Mouse (Mus musculus) MEL (cell line): ENCODE measurements around the gene Psd.

Source experiments
- BHLHE40 ChIP-seq: IDR thresholded peaks from 2 replicates; pipeline ENCODE4 v1.6.1; 2012; ENCODE audit warnings: low read depth, mild to moderate bottlenecking, inconsistent platforms, low read length, improper control_type of control experiment, borderline replicate concordance
- CTCF ChIP-seq, 3 experiments: IDR thresholded peaks in 2 of 3; conservative IDR thresholded peaks in 1 of 3; 2 replicates each; pipeline ENCODE4 v1.5.1; 2011 to 2012; ENCODE audit warnings: low read length in 3 of 3, low read depth in 2 of 3, mild to moderate bottlenecking in 2 of 3, improper control_type of control experiment in 1 of 3, inconsistent platforms in 1 of 3, mixed read lengths in 1 of 3, moderate library complexity in 1 of 3; ENCODE audit not compliant: control insufficient read depth in 1 of 3, insufficient read depth in 1 of 3, poor library complexity in 1 of 3, severe bottlenecking in 1 of 3
- E2F4 ChIP-seq: IDR thresholded peaks from 2 replicates; pipeline ENCODE4 v1.6.1; 2011; ENCODE audit warnings: low read depth, low read length, improper control_type of control experiment, borderline replicate concordance
- EP300 ChIP-seq, 2 experiments: IDR thresholded peaks; 2 replicates each; pipeline ENCODE4 v1.6.1; 2011; ENCODE audit warnings: improper control_type of control experiment in 2 of 2, low read length in 2 of 2, low read depth in 1 of 2, mild to moderate bottlenecking in 1 of 2
- ETS1 ChIP-seq: IDR thresholded peaks from 2 replicates; pipeline ENCODE4 v1.6.1; 2012; ENCODE audit warnings: low read depth, mild to moderate bottlenecking, inconsistent platforms, low read length, improper control_type of control experiment, moderate library complexity
- GATA1 ChIP-seq: IDR thresholded peaks from 2 replicates; pipeline ENCODE4 v1.6.1; 2011; ENCODE audit warnings: low read depth, low read length, improper control_type of control experiment
- KAT2A ChIP-seq: conservative IDR thresholded peaks from 2 replicates; pipeline ENCODE4 v1.6.1; 2012; ENCODE audit warnings: low read depth, low read length, improper control_type of control experiment, inconsistent platforms
- MAX ChIP-seq: IDR thresholded peaks from 2 replicates; pipeline ENCODE4 v1.6.1; 2011; ENCODE audit warnings: low read length, improper control_type of control experiment
- MXI1 ChIP-seq: IDR thresholded peaks from 2 replicates; pipeline ENCODE4 v1.6.1; 2011; ENCODE audit warnings: mild to moderate bottlenecking, low read depth, low read length, improper control_type of control experiment
- MYC ChIP-seq: IDR thresholded peaks from 2 replicates; pipeline ENCODE4 v1.6.1; 2011; ENCODE audit warnings: low read depth, mild to moderate bottlenecking, low read length, improper control_type of control experiment, moderate library complexity
- NELFE ChIP-seq: IDR thresholded peaks from 2 replicates; pipeline ENCODE4 v1.6.1; 2011; ENCODE audit warnings: low read depth, low read length, improper control_type of control experiment
- POLR2A ChIP-seq, 2 experiments: IDR thresholded peaks; 2 replicates each; pipeline ENCODE4 v1.6.1; 2011 to 2012; ENCODE audit warnings: low read length in 2 of 2, mild to moderate bottlenecking in 2 of 2, control low read depth in 1 of 2, improper control_type of control experiment in 1 of 2, low read depth in 1 of 2, moderate library complexity in 1 of 2; ENCODE audit not compliant: control insufficient read depth in 1 of 2, insufficient read depth in 1 of 2, poor library complexity in 1 of 2
- SMC3 ChIP-seq: IDR thresholded peaks from 2 replicates; pipeline ENCODE4 v1.6.1; 2011; ENCODE audit warnings: low read depth, low read length, improper control_type of control experiment
- ZNF384 ChIP-seq: IDR thresholded peaks from 2 replicates; pipeline ENCODE4 v1.6.1; 2012; ENCODE audit warnings: low read depth, mild to moderate bottlenecking, inconsistent platforms, low read length, improper control_type of control experiment

DNA sequence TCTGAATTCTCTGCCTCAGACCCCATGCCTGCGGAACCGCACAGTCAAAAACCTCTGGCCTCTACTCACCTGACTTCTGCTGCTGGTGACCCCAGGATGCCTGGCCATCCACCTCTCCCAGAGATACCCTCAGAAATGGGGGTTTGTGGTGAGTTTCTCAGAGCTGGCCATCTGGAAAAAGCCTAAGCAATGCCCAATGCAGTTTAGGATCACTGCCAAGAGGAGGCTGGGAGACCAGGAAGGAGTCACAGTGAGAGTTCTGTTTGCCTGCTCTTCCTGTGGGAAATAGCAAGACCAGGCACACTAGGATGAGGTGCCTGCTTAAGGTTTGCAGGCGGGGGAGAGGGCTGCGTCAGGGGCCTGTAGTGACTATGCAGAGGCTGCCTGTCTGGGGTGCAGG, 42.3 kb downstream of the Psd start:
- TF ChIP-seq E2F4 (no peak), CTCF (IDR thresholded peaks at IDR 0.05 in 2 of 3, conservative IDR thresholded peaks at IDR 0.05 in 1 of 3; ENCODE audit: control insufficient read depth in 1 of 3, insufficient read depth in 1 of 3, low read depth in 2 of 3, low read length in 3 of 3, poor library complexity in 1 of 3, severe bottlenecking in 1 of 3) (no peak), MXI1 (no peak), ZNF384 (no peak), BHLHE40 (no peak), MAX (no peak), SMC3 (no peak), ETS1 (no peak), EP300 (IDR thresholded peaks at IDR 0.05; ENCODE audit: low read depth in 1 of 2, low read length in 2 of 2) (no peak), KAT2A (no peak), POLR2A (IDR thresholded peaks at IDR 0.05; ENCODE audit: control insufficient read depth in 1 of 2, insufficient read depth in 1 of 2, low read depth in 1 of 2, low read length in 2 of 2, poor library complexity in 1 of 2) (no peak), NELFE (no peak), GATA1 (no peak), MYC (no peak)
